In the genomic region with DNA sequence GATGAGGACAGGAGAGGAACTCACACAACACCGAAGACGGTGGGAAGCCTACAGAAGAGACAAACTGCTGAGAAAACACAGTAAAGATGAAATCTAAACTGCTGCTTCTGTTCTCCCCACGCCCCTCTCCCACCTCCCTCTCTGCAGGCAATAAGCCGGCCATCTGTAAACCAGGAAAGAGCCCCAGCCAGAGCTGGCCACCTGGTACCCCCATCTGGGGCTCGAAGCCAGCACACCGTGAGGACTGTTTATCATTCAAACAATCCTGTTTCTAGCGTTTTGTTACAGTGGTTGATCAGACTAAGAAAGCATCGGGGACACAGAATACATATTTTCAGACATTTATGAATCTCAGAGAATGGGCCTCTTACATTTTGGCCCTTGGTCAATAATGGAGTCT, we compare ENCODE assay signal across 25 mouse cellular contexts.
"Had no signal": no experiment of that assay in that cellular context is flagged by ENCODE, and none has a peak within 500 bp of the region (broad histone marks: within the 10 kb centered on the region; RNA-seq: fewer than 3 reads in every experiment).

No protein-coding gene starts in this region.

- H3K4me3 ChIP-seq: heart, adult 2 months; heart, embryonic 13.5 days; heart, embryonic 15.5 days; hindbrain, embryonic 13.5 days; hindbrain, embryonic 15.5 days; layer of hippocampus, adult 2 months; limb, embryonic 13.5 days; limb, embryonic 15.5 days; liver, embryonic 13.5 days; liver, embryonic 15.5 days had no signal

- H3K36me3 ChIP-seq: heart, embryonic 13.5 days; heart, embryonic 15.5 days; hindbrain, embryonic 13.5 days; hindbrain, embryonic 15.5 days; limb, embryonic 13.5 days; limb, embryonic 15.5 days; liver, embryonic 13.5 days; liver, embryonic 15.5 days had no signal

- H3K9ac ChIP-seq: heart, embryonic 13.5 days; heart, embryonic 15.5 days; hindbrain, embryonic 13.5 days; hindbrain, embryonic 15.5 days; limb, embryonic 13.5 days; limb, embryonic 15.5 days; liver, embryonic 13.5 days; liver, embryonic 15.5 days had no signal

- DNase-seq: gastrocnemius, postnatal 14 days; gastrocnemius, postnatal 36 days; heart, adult 11 months; heart, adult 2 months; heart, postnatal 14 days; heart, postnatal 36 days; kidney, adult 11 months; kidney, adult 2 months; kidney, adult 9 months; kidney, postnatal 10 days; kidney, postnatal 25 days; kidney, postnatal 4 days; left cerebral cortex, postnatal 4 days; liver, embryonic 13.5 days had no signal

- H3K9me3 ChIP-seq: heart, embryonic 13.5 days; heart, embryonic 15.5 days; hindbrain, embryonic 13.5 days; hindbrain, embryonic 15.5 days; limb, embryonic 13.5 days; limb, embryonic 15.5 days; liver, embryonic 13.5 days; liver, embryonic 15.5 days had no signal

- H3K27me3 ChIP-seq: heart, embryonic 13.5 days; heart, embryonic 15.5 days; hindbrain, embryonic 13.5 days; hindbrain, embryonic 15.5 days; limb, embryonic 13.5 days; limb, embryonic 15.5 days; liver, embryonic 13.5 days; liver, embryonic 15.5 days had no signal

- H3K4me2 ChIP-seq: heart, embryonic 11.5 days; heart, embryonic 13.5 days; heart, embryonic 15.5 days; hindbrain, embryonic 13.5 days; hindbrain, embryonic 15.5 days; limb, embryonic 13.5 days; limb, embryonic 15.5 days; liver, embryonic 13.5 days; liver, embryonic 15.5 days had no signal

- H3K27ac ChIP-seq: heart, adult 2 months; heart, embryonic 13.5 days; heart, embryonic 15.5 days; hindbrain, embryonic 13.5 days; hindbrain, embryonic 15.5 days; hindbrain, postnatal 0 days; layer of hippocampus, adult 2 months; limb, embryonic 13.5 days; limb, embryonic 15.5 days; liver, embryonic 13.5 days; liver, embryonic 15.5 days had no signal

- H3K4me1 ChIP-seq: heart, embryonic 13.5 days; heart, embryonic 15.5 days; hindbrain, embryonic 13.5 days; hindbrain, embryonic 15.5 days; limb, embryonic 15.5 days; liver, embryonic 13.5 days; liver, embryonic 15.5 days had no signal

- ATAC-seq: hindbrain, postnatal 0 days; intestine, embryonic 16.5 days had no signal
